ENCODE assay signal across 24 mouse cellular contexts in genomic region chr1:33663605-33664117, GRCm38 (mm10). TPM values are rescaled to one million over a fixed set of nuclear protein-coding genes. Genes with fewer than 3 reads are reported as not detected.
DNase-seq lines count a peak whose midpoint lies in the region; ATAC-seq and TF ChIP-seq lines count a peak whose summit lies in the region.
"Had no signal": no experiment of that assay in that cellular context is flagged by ENCODE, and none has a peak within 500 bp of the region (broad histone marks: within the 10 kb centered on the region; RNA-seq: fewer than 3 reads in every experiment).

No protein-coding gene starts in this region.

- H3K27ac ChIP-seq in forebrain, embryonic 13.5 days, result no peak overlapping the region
- no peak overlapping the region for H3K27ac ChIP-seq in forebrain, embryonic 15.5 days (replicated peaks)
- no peak overlapping the region for H3K27ac ChIP-seq in midbrain, embryonic 12.5 days (replicated peaks)
- H3K27ac ChIP-seq in midbrain, embryonic 16.5 days (ENCODE audit: low read length), result no peak overlapping the region
- no peak overlapping the region for H3K27ac ChIP-seq in MEL (ENCODE audit: control insufficient read depth, low read depth, low read length)
- H3K27ac ChIP-seq in kidney, adult 2 months (ENCODE audit: insufficient read depth, low read depth, low read length), result no peak overlapping the region
- H3K27ac ChIP-seq: heart, embryonic 10.5 days; heart, embryonic 15.5 days; hindbrain, embryonic 13.5 days; kidney, embryonic 15.5 days; layer of hippocampus, adult 2 months; left cerebral cortex, adult 2 months; limb, embryonic 12.5 days; liver, embryonic 15.5 days; midbrain, embryonic 15.5 days had no signal

- TF ChIP-seq RAD21 in MEL (IDR thresholded peaks at IDR 0.05; ENCODE audit: low read depth, low read length), result no peak

- no peak overlapping the region for H3K4me2 ChIP-seq in forebrain, embryonic 13.5 days
- no peak overlapping the region for H3K4me2 ChIP-seq in forebrain, embryonic 15.5 days (replicated peaks)
- no peak overlapping the region for H3K4me2 ChIP-seq in midbrain, embryonic 12.5 days (replicated peaks)
- no peak overlapping the region for H3K4me2 ChIP-seq in midbrain, embryonic 16.5 days (ENCODE audit: low read length)
- H3K4me2 ChIP-seq: heart, embryonic 15.5 days; hindbrain, embryonic 13.5 days; kidney, embryonic 15.5 days; limb, embryonic 12.5 days; liver, embryonic 15.5 days; lung, embryonic 14.5 days; midbrain, embryonic 15.5 days had no signal

- no peaks in the 10 kb centered on the region for H3K27me3 ChIP-seq in forebrain, embryonic 13.5 days
- H3K27me3 ChIP-seq in forebrain, embryonic 15.5 days, result no peaks in the 10 kb centered on the region
- no peaks in the 10 kb centered on the region for H3K27me3 ChIP-seq in midbrain, embryonic 12.5 days
- no peaks in the 10 kb centered on the region for H3K27me3 ChIP-seq in midbrain, embryonic 16.5 days (ENCODE audit: control insufficient read depth, insufficient read depth, low read depth, low read length)
- H3K27me3 ChIP-seq in E14TG2a.4 (ENCODE audit: insufficient read depth, low read length) (no peaks in the 10 kb centered on the region), MEL (ENCODE audit: control insufficient read depth in 1 of 2, insufficient read depth in 2 of 2, low read length in 2 of 2) (no peaks in the 10 kb centered on the region)
- no peaks in the 10 kb centered on the region for H3K27me3 ChIP-seq in kidney, adult 2 months (replicated peaks; ENCODE audit: control insufficient read depth, insufficient read depth, low read length)
- H3K27me3 ChIP-seq: heart, embryonic 15.5 days; hindbrain, embryonic 13.5 days; kidney, embryonic 15.5 days; limb, embryonic 12.5 days; liver, embryonic 15.5 days; midbrain, embryonic 15.5 days had no signal

- no peak for DNase-seq in MEL (ENCODE audit: low read depth, low spot score)
- no peak for DNase-seq in kidney, adult 2 months
- DNase-seq: adrenal gland, adult 8-10 months; gastrocnemius, postnatal 14 days; heart, postnatal 36 days; kidney, adult 11 months; right cerebral cortex, adult 18-20 months; thymus, postnatal 36 days had no signal

- no peak overlapping the region for H3K9ac ChIP-seq in forebrain, embryonic 13.5 days
- H3K9ac ChIP-seq in forebrain, embryonic 15.5 days (replicated peaks), result no peak overlapping the region
- H3K9ac ChIP-seq in midbrain, embryonic 12.5 days (replicated peaks), result no peak overlapping the region
- H3K9ac ChIP-seq in midbrain, embryonic 16.5 days (ENCODE audit: low read depth, low read length), result no peak overlapping the region
- no peak overlapping the region for H3K9ac ChIP-seq in MEL (ENCODE audit: control insufficient read depth, low read depth, low read length, poor library complexity, severe bottlenecking)
- H3K9ac ChIP-seq: heart, embryonic 15.5 days; hindbrain, embryonic 13.5 days; kidney, embryonic 15.5 days; limb, embryonic 12.5 days; liver, embryonic 15.5 days; lung, embryonic 14.5 days; midbrain, embryonic 15.5 days had no signal

- H3K4me1 ChIP-seq in forebrain, embryonic 13.5 days, result peaks cover 3% of the 10 kb centered on the region
- H3K4me1 ChIP-seq in forebrain, embryonic 15.5 days, result peaks cover 6% of the 10 kb centered on the region
- H3K4me1 ChIP-seq in midbrain, embryonic 12.5 days, result peaks cover 5% of the 10 kb centered on the region
- 0 out of 2 replicates have a peak, but pooled peaks cover 3% of the 10 kb centered on the region for H3K4me1 ChIP-seq in midbrain, embryonic 16.5 days (ENCODE audit: control insufficient read depth, insufficient read depth, low read length)
- H3K4me1 ChIP-seq in E14TG2a.4 (replicated peaks; ENCODE audit: low read depth, low read length) (peaks cover 9% of the 10 kb centered on the region), MEL (ENCODE audit: control insufficient read depth in 1 of 2, insufficient read depth in 2 of 2, low read length in 2 of 2) (peaks cover 0 to 5% of the 10 kb centered on the region in 2 experiments; a peak in 1 of 4 replicates)
- no peaks in the 10 kb centered on the region for H3K4me1 ChIP-seq in kidney, adult 2 months (ENCODE audit: control insufficient read depth, insufficient read depth, low read length)

- WGBS in forebrain, embryonic 13.5 days, result 89% methylated on average over 19 of the region's 19 CpGs
- 89% methylated on average over 19 of the region's 19 CpGs for WGBS in forebrain, embryonic 15.5 days
- WGBS in midbrain, embryonic 12.5 days, result 89% methylated on average over 19 of the region's 19 CpGs
- 91% methylated on average over 19 of the region's 19 CpGs for WGBS in midbrain, embryonic 16.5 days
- 83% methylated on average over 19 of the region's 19 CpGs for WGBS in kidney, adult 2 months

- H3K36me3 ChIP-seq in forebrain, embryonic 13.5 days (ENCODE audit: poor library complexity, severe bottlenecking), result peaks cover 59% of the 10 kb centered on the region
- H3K36me3 ChIP-seq in forebrain, embryonic 15.5 days, result peaks cover 21% of the 10 kb centered on the region
- H3K36me3 ChIP-seq in midbrain, embryonic 12.5 days, result peaks cover 44% of the 10 kb centered on the region
- H3K36me3 ChIP-seq in midbrain, embryonic 16.5 days (ENCODE audit: control insufficient read depth, insufficient read depth, low read length), result no peaks in the 10 kb centered on the region; the same call in 1 of the 2 replicates
- peaks cover 78% of the 10 kb centered on the region for H3K36me3 ChIP-seq in E14TG2a.4 (ENCODE audit: insufficient read depth, low read length)
- H3K36me3 ChIP-seq in MEL (ENCODE audit: control insufficient read depth in 1 of 2, insufficient read depth in 2 of 2, low read length in 2 of 2), result peaks cover 7 to 19% of the 10 kb centered on the region in 2 experiments
- no peaks in the 10 kb centered on the region; the same call in 1 of the 2 replicates for H3K36me3 ChIP-seq in kidney, adult 2 months (ENCODE audit: control insufficient read depth, insufficient read depth, low read length)

- TF ChIP-seq CTCF in E14TG2a.4 (conservative IDR thresholded peaks at IDR 0.05; ENCODE audit: low read length) (no peak), MEL (IDR thresholded peaks at IDR 0.05 in 2 of 3, conservative IDR thresholded peaks at IDR 0.05 in 1 of 3; ENCODE audit: control insufficient read depth in 1 of 3, insufficient read depth in 1 of 3, low read depth in 2 of 3, low read length in 3 of 3, poor library complexity in 1 of 3, severe bottlenecking in 1 of 3) (no peak)
- TF ChIP-seq CTCF in kidney, adult 2 months (conservative IDR thresholded peaks at IDR 0.05; ENCODE audit: insufficient read depth, insufficient read length, low read depth, low read length), result no peak

- peaks cover 2% of the 10 kb centered on the region; the same call in 1 of the 2 replicates for H3K79me2 ChIP-seq in MEL (ENCODE audit: control insufficient read depth, insufficient read depth, low read length, poor library complexity)

- no peak for TF ChIP-seq POLR2A in MEL (IDR thresholded peaks at IDR 0.05; ENCODE audit: control insufficient read depth in 1 of 2, insufficient read depth in 1 of 2, low read depth in 1 of 2, low read length in 2 of 2, poor library complexity in 1 of 2)
- TF ChIP-seq POLR2A in kidney, adult 2 months (IDR thresholded peaks at IDR 0.05; ENCODE audit: low read depth, low read length), result no peak

- H3K9me3 ChIP-seq in forebrain, embryonic 13.5 days (replicated peaks), result no peaks in the 10 kb centered on the region
- H3K9me3 ChIP-seq in forebrain, embryonic 15.5 days, result no peaks in the 10 kb centered on the region
- H3K9me3 ChIP-seq in midbrain, embryonic 12.5 days, result no peaks in the 10 kb centered on the region
- no peaks in the 10 kb centered on the region for H3K9me3 ChIP-seq in midbrain, embryonic 16.5 days (replicated peaks; ENCODE audit: control insufficient read depth, low read length, poor library complexity, severe bottlenecking)
- H3K9me3 ChIP-seq in E14TG2a.4 (ENCODE audit: low read length) (no peaks in the 10 kb centered on the region), MEL (replicated peaks; ENCODE audit: insufficient read depth, low read length) (no peaks in the 10 kb centered on the region)
- H3K9me3 ChIP-seq: heart, embryonic 10.5 days; heart, embryonic 15.5 days; hindbrain, embryonic 13.5 days; kidney, embryonic 15.5 days; limb, embryonic 12.5 days; liver, embryonic 15.5 days; midbrain, embryonic 15.5 days had no signal

- TF ChIP-seq EP300 in MEL (IDR thresholded peaks at IDR 0.05; ENCODE audit: low read depth in 1 of 2, low read length in 2 of 2), result no peak

- no peak overlapping the region for H3K4me3 ChIP-seq in forebrain, embryonic 13.5 days
- H3K4me3 ChIP-seq in forebrain, embryonic 15.5 days, result no peak overlapping the region
- H3K4me3 ChIP-seq in midbrain, embryonic 12.5 days, result no peak overlapping the region
- H3K4me3 ChIP-seq in midbrain, embryonic 16.5 days (ENCODE audit: low read depth, low read length), result no peak overlapping the region
- H3K4me3 ChIP-seq in E14TG2a.4 (replicated peaks; ENCODE audit: low read length) (0 out of 2 replicates have a peak overlapping the region, but pooled peaks have one; percentile 5), MEL (ENCODE audit: control insufficient read depth in 1 of 2, insufficient read depth in 1 of 2, low read depth in 2 of 2, low read length in 2 of 2) (no peak overlapping the region)
- no peak overlapping the region for H3K4me3 ChIP-seq in kidney, adult 2 months (ENCODE audit: insufficient read depth, low read depth, low read length)
- H3K4me3 ChIP-seq: heart, embryonic 10.5 days; heart, embryonic 15.5 days; hindbrain, embryonic 13.5 days; kidney, embryonic 15.5 days; layer of hippocampus, adult 2 months; left cerebral cortex, adult 2 months; limb, embryonic 12.5 days; liver, embryonic 15.5 days; midbrain, embryonic 15.5 days; myocyte had no signal

- peak; percentile 50; the same call in 1 of the 2 replicates for ATAC-seq in forebrain, embryonic 13.5 days
- ATAC-seq in forebrain, embryonic 15.5 days (replicated peaks), result no peak
- ATAC-seq in midbrain, embryonic 12.5 days (ENCODE audit: low FRiP score, low read depth), result 0 out of 2 replicates have a peak, but pooled peaks have one; percentile 35
- ATAC-seq in midbrain, embryonic 16.5 days, result no peak
- ATAC-seq: midbrain, embryonic 15.5 days had no signal

RNA-seq across cellular contexts. Expression of gene Prim2, which starts 5.9 kb away (rescaled TPM):
- polyA plus RNA-seq in forebrain, embryonic 13.5 days (2015; fragmentation: Nextera tagmentation; extraction: Ambion mirVana), result 47.8 and 48.0 TPM in 2 replicates
- polyA plus RNA-seq in forebrain, embryonic 15.5 days (2015; fragmentation: Nextera tagmentation; extraction: Ambion mirVana), result 33.5 and 35.0 TPM in 2 replicates
- polyA plus RNA-seq in midbrain, embryonic 12.5 days (2016; fragmentation: Nextera tagmentation; extraction: Ambion mirVana), result 40.3 and 40.5 TPM in 2 replicates
- polyA plus RNA-seq in midbrain, embryonic 16.5 days (2015; fragmentation: Nextera tagmentation; extraction: Ambion mirVana), result 21.4 and 22.9 TPM in 2 replicates
- total RNA-seq in MEL (2012; rRNA removed), result 36.1 and 38.6 TPM in 2 replicates
- 10 to 100 TPM in 1 of 2 experiments, not detected in 1; 48.9 TPM for polyA plus RNA-seq in MEL (2012; ENCODE audit: insufficient read depth in 1 of 2, insufficient read length in 2 of 2, low read depth in 1 of 2, low replicate concordance in 2 of 2, missing spikeins in 1 of 2)
- polyA plus RNA-seq in kidney, adult 2 months (2012; rRNA removed), result 2.9 and 3.0 TPM in 2 replicates

RNA-seq across cellular contexts. Expression of gene Rab23, which starts 56.0 kb away (rescaled TPM):
- polyA plus RNA-seq in forebrain, embryonic 13.5 days (2015; fragmentation: Nextera tagmentation; extraction: Ambion mirVana), result 28.4 and 31.9 TPM in 2 replicates
- polyA plus RNA-seq in forebrain, embryonic 15.5 days (2015; fragmentation: Nextera tagmentation; extraction: Ambion mirVana), result 35.3 and 36.3 TPM in 2 replicates
- polyA plus RNA-seq in midbrain, embryonic 12.5 days (2016; fragmentation: Nextera tagmentation; extraction: Ambion mirVana), result 29.3 and 32.2 TPM in 2 replicates
- polyA plus RNA-seq in midbrain, embryonic 16.5 days (2015; fragmentation: Nextera tagmentation; extraction: Ambion mirVana), result 33.3 and 35.9 TPM in 2 replicates
- total RNA-seq in MEL (2012; rRNA removed), result 3.2 and 4.0 TPM in 2 replicates
- 1 to 10 TPM in 1 of 2 experiments, not detected in 1; 9.9 TPM for polyA plus RNA-seq in MEL (2012; ENCODE audit: insufficient read depth in 1 of 2, insufficient read length in 2 of 2, low read depth in 1 of 2, low replicate concordance in 2 of 2, missing spikeins in 1 of 2)
- polyA plus RNA-seq in kidney, adult 2 months (2012; rRNA removed), result 7.3 and 7.5 TPM in 2 replicates

Comparison
In these comparisons a context has a peak if more than half of its experiments do, and no peak if none do; other contexts are left out.
1. ATAC-seq: peak in forebrain, embryonic 13.5 days (single experiment) and midbrain, embryonic 12.5 days (single experiment); none in forebrain, embryonic 15.5 days (single experiment) and midbrain, embryonic 16.5 days (single experiment).